Mouse (Mus musculus): ENCODE measurements around the gene Tnf. TPM values are rescaled to one million over a fixed set of nuclear protein-coding genes. Genes with fewer than 3 reads are reported as not detected.

Gene Tnf
- total RNA-seq, 1 experiment = 0.22 TPM

GRCm38 (mm10) chr17:35178528-35178927, 23.3 kb downstream of the Tnf start:
- in situ Hi-C loops (cut with MboI; ENCODE audit: low sequenced_read_pairs in 2 of 2, unreplicated experiment in 2 of 2) = no loop called here
- Histone ChIP-seq H3K4me1 (ENCODE audit: control insufficient read depth in 2 of 2, insufficient read depth in 2 of 2, low read length in 2 of 2, poor library complexity in 1 of 2) (peaks cover 0 to 2% of the 10 kb centered on the region in 2 experiments; a peak in 1 of 4 replicates), H3K27ac (ENCODE audit: insufficient read depth, low read depth, low read length, poor library complexity, severe bottlenecking) (no peak overlapping the region), H3K4me3 (ENCODE audit: insufficient read depth in 1 of 2, low read depth in 1 of 2, low read length in 2 of 2, poor library complexity in 1 of 2, severe bottlenecking in 1 of 2) (no peak overlapping the region), H3K9me3 (ENCODE audit: control insufficient read depth, insufficient read depth, low read depth, low read length) (no peaks in the 10 kb centered on the region), H3K36me3 (ENCODE audit: control insufficient read depth, insufficient read depth, low read length, poor library complexity, severe bottlenecking) (no peaks in the 10 kb centered on the region), H3K9ac (ENCODE audit: insufficient read depth, low read depth, low read length, poor library complexity, severe bottlenecking) (no peak overlapping the region)
- 0 out of 2 replicates have a peak, but pooled peaks have one; percentile 11 for TF ChIP-seq ZC3H11A (IDR thresholded peaks at IDR 0.05; ENCODE audit: borderline replicate concordance, low read depth, low read length)
- TF ChIP-seq MAFK (IDR thresholded peaks at IDR 0.05; ENCODE audit: insufficient read depth, low read depth, low read length) = no peak
- TF ChIP-seq CHD2 (IDR thresholded peaks at IDR 0.05; ENCODE audit: low read depth, low read length) = no peak
- no peak for DNase-seq (ENCODE audit: low read depth, low spot score)

- H3K36me3 ChIP-seq (ENCODE audit: control insufficient read depth, insufficient read depth, low read length, poor library complexity, severe bottlenecking) = no peaks in the 10 kb centered on the region
- no peak within 1 kb of the TSS for H3K4me3 ChIP-seq (ENCODE audit: insufficient read depth in 1 of 2, low read depth in 1 of 2, low read length in 2 of 2, poor library complexity in 1 of 2, severe bottlenecking in 1 of 2)
- TF ChIP-seq HCFC1 (IDR thresholded peaks at IDR 0.05; ENCODE audit: borderline replicate concordance, insufficient read depth, low read length) (no peak), ZC3H11A (IDR thresholded peaks at IDR 0.05; ENCODE audit: borderline replicate concordance, low read depth, low read length) (no peak), CHD2 (IDR thresholded peaks at IDR 0.05; ENCODE audit: low read depth, low read length) (no peak), ZNF384 (IDR thresholded peaks at IDR 0.05; ENCODE audit: low read depth, low read length) (no peak), MAFK (IDR thresholded peaks at IDR 0.05; ENCODE audit: insufficient read depth, low read depth, low read length) (no peak)
- in situ Hi-C loops (cut with MboI; ENCODE audit: low sequenced_read_pairs in 2 of 2, unreplicated experiment in 2 of 2) = no loop called here
- H3K4me1 ChIP-seq (ENCODE audit: control insufficient read depth in 2 of 2, insufficient read depth in 2 of 2, low read length in 2 of 2, poor library complexity in 1 of 2) = no peaks in the 10 kb centered on the region
- no peaks in the 10 kb centered on the region for H3K9me3 ChIP-seq (ENCODE audit: control insufficient read depth, insufficient read depth, low read depth, low read length)
- H3K27ac ChIP-seq (ENCODE audit: insufficient read depth, low read depth, low read length, poor library complexity, severe bottlenecking) = no peak within 1 kb of the TSS
- no peak within 1 kb of the TSS for H3K9ac ChIP-seq (ENCODE audit: insufficient read depth, low read depth, low read length, poor library complexity, severe bottlenecking)
- DNase-seq (ENCODE audit: low read depth, low spot score) = no peak
These were observed 25.8 kb downstream of the Tnf start, which contains the start of gene Aif1 for GRCm38 (mm10) chr17:35175968-35176367. Gene Aif1, minus strand, starts transcription at chr17:35176068.

- Histone ChIP-seq H3K9ac (ENCODE audit: insufficient read depth, low read depth, low read length, poor library complexity, severe bottlenecking) (no peak overlapping the region), H3K9me3 (ENCODE audit: control insufficient read depth, insufficient read depth, low read depth, low read length) (no peaks in the 10 kb centered on the region), H3K4me3 (ENCODE audit: insufficient read depth in 1 of 2, low read depth in 1 of 2, low read length in 2 of 2, poor library complexity in 1 of 2, severe bottlenecking in 1 of 2) (no peak overlapping the region), H3K36me3 (ENCODE audit: control insufficient read depth, insufficient read depth, low read length, poor library complexity, severe bottlenecking) (no peaks in the 10 kb centered on the region), H3K27ac (ENCODE audit: insufficient read depth, low read depth, low read length, poor library complexity, severe bottlenecking) (no peak overlapping the region), H3K4me1 (ENCODE audit: control insufficient read depth in 2 of 2, insufficient read depth in 2 of 2, low read length in 2 of 2, poor library complexity in 1 of 2) (no peaks in the 10 kb centered on the region)
- in situ Hi-C loops (cut with MboI; ENCODE audit: low sequenced_read_pairs in 2 of 2, unreplicated experiment in 2 of 2) = no loop called here
- no peak for TF ChIP-seq CHD2 (IDR thresholded peaks at IDR 0.05; ENCODE audit: low read depth, low read length)
- TF ChIP-seq ZC3H11A (IDR thresholded peaks at IDR 0.05; ENCODE audit: borderline replicate concordance, low read depth, low read length) = no peak
- no peak for TF ChIP-seq HCFC1 (IDR thresholded peaks at IDR 0.05; ENCODE audit: borderline replicate concordance, insufficient read depth, low read length)
- TF ChIP-seq ZNF384 (IDR thresholded peaks at IDR 0.05; ENCODE audit: low read depth, low read length) = no peak
- TF ChIP-seq MAFK (IDR thresholded peaks at IDR 0.05; ENCODE audit: insufficient read depth, low read depth, low read length) = no peak
- no peak for DNase-seq (ENCODE audit: low read depth, low spot score)
These were observed 26.4 kb downstream of the Tnf start for GRCm38 (mm10) chr17:35175382-35175781.

DNA sequence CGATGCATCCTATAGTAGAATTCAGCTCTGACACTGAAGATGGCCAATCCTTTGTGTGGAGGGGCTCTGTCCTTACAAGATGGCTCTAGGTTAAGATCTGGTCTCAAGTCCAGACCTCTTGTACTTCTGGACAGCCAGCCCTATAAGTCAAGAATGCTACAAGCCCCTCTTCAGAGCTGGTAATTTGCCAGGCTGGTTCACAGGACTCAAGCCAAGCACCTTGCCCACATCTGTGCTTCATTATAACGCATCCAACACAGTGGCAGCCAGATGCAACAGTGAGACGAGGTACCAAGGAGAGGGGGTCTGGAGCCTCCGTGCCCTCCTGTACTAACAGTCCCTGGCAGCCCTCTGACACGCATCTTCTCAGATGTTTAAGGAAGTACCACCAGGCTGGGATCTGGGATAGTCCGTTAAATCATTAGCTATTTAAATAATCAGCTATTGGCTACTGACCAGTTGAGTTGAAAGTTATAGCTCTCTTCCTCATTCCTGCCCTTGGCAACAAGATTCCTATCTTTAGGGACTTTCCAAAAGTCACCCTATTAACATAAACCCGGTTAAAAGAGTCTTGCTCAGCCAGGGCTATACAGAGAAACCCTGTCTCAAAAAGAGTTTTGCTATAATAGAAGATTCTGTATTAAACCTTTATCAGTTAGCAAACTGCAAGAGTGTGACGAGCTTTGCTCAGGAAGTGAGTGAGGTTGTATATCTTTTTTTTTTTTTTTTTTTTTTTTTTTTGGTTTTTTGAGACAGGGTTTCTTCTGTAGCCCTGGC, 27.4 kb downstream of the Tnf start:
- no peak overlapping the region for H3K4me3 ChIP-seq (ENCODE audit: insufficient read depth in 1 of 2, low read depth in 1 of 2, low read length in 2 of 2, poor library complexity in 1 of 2, severe bottlenecking in 1 of 2)
- H3K4me1 ChIP-seq (ENCODE audit: control insufficient read depth in 2 of 2, insufficient read depth in 2 of 2, low read length in 2 of 2, poor library complexity in 1 of 2) = no peaks in the 10 kb centered on the region
- in situ Hi-C loops (cut with MboI; ENCODE audit: low sequenced_read_pairs in 2 of 2, unreplicated experiment in 2 of 2) = no loop called here
- DNase-seq (ENCODE audit: low read depth, low spot score) = no peak
- TF ChIP-seq MAFK (IDR thresholded peaks at IDR 0.05; ENCODE audit: insufficient read depth, low read depth, low read length) = no peak
- no peak for TF ChIP-seq CHD2 (IDR thresholded peaks at IDR 0.05; ENCODE audit: low read depth, low read length)
- no peak for TF ChIP-seq HCFC1 (IDR thresholded peaks at IDR 0.05; ENCODE audit: borderline replicate concordance, insufficient read depth, low read length)
- no peaks in the 10 kb centered on the region for H3K36me3 ChIP-seq (ENCODE audit: control insufficient read depth, insufficient read depth, low read length, poor library complexity, severe bottlenecking)
- H3K9me3 ChIP-seq (ENCODE audit: control insufficient read depth, insufficient read depth, low read depth, low read length) = no peaks in the 10 kb centered on the region
- no peak overlapping the region for H3K9ac ChIP-seq (ENCODE audit: insufficient read depth, low read depth, low read length, poor library complexity, severe bottlenecking)
- no peak overlapping the region for H3K27ac ChIP-seq (ENCODE audit: insufficient read depth, low read depth, low read length, poor library complexity, severe bottlenecking)
